Mouse (Mus musculus) cerebellum, adult 11-12 months (tissue): Measurements from ENCODE around the gene Med26.

Experiments
- DNase-seq: peaks from one replicate; pipeline ENCODE4 v3.0.0; 2022

Gene Med26

DNA sequence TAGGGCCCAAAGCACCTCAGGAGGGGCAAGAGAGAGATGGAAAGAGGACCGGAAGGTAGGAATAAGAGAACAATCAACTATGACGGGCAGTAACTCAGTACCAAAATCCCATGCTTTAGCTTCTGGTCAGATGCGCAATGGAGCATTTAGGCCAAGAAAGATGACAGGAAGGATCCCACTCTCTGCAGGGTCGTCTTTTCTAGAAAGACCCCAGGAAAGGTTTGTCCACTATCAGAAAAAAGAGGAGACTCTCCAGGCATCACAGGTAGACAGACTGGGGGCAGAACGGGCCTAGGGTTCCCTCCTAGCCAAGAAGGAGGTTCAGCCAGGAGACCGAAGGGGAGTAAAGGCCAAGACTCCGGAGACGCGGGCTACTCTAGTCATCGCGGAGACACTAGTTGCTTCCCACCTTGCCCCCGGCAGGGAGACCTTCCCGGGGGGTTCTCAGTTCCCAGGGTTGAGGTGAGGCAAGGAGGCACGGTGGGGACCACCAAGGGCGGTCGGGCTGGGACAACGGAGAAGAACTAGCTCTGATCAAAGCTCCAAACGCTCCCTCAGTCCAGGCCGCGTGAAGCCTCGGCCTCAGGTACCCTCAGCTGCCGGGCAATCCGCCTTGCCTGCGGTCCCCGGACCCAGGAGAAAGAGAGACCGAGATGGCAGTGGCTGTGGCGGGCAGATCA, 808 bp downstream of the Med26 start:
- peak; percentile 62 for DNase-seq

DNA sequence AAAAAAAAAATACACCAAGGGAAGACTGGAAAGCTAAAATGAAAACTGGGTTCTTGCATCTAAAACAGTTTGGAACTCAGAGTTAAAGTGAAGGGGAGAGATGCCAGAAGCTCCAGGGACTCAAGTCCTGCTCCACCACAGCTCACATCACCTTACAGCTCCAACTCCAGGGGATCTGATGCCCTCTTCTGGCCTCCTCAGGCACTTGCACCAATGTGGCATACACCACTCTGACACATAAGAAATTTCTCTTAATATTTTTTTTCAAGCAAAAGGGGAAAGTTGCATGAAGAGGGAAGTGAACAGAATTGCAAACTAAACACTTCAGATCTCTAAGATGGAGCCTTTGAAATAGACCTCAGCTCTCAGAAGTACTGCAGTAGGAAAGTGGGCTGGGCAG, 8.8 kb downstream of the Med26 start:
- no peak for DNase-seq

DNA sequence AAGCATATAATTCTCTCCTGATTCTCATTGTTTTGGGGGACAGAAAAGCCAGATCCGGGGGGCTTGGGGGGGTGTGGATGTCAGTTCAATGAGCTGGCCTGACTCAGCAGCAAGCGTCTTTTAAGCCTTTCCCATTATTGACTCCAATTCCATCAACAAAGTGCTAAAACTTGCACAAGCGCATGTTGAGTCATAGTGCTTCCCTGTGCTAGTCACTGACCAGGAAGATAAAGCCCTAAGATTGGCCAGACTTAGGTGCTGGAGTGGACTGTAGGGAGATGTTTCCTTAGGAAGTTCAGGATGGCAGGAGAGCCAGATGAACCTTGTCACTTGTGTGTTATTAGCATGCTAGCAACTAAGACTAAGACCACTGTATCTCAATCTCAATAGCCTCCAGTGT, 13.2 kb downstream of the Med26 start:
- no peak for DNase-seq

DNA sequence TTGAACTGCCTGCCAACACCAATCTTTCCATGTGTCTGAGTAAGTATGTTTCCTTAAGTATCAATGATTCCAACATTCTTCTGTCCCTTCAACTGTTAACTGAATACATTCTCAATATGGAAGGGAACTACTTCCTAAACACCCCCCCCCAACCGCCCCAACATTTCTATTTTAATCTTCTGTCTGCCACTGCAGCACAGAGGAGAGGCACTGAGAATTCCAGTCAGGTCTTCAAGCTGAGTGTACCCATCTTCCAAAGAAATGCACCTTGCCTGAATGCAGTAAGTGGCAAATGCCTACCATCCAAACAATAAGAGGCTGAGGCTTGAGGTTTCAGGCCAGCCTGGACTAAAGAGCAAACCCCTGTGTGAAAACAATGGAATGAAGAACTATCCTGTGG, 16.0 kb downstream of the Med26 start:
- DNase-seq, result no peak

DNA sequence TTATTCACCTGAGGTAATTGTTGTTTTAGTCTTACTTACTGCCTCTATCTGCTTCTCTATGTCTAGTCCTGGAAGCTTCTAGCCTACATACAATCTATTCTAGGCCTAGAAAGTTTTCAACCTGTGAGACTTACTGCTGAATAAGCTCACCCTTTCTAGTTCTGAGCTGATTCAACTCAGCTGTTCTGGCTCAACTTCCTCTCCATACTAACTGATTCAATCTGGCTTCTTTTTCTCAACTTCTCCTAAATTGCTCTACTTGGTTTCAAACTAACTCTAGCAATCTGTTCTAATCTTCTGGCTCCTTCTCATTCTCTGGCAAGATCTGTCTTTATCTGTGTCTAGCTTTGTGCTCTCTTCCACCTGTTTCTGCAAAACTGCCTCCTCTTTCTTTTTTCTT, 26.2 kb downstream of the Med26 start:
- no peak for DNase-seq

DNA sequence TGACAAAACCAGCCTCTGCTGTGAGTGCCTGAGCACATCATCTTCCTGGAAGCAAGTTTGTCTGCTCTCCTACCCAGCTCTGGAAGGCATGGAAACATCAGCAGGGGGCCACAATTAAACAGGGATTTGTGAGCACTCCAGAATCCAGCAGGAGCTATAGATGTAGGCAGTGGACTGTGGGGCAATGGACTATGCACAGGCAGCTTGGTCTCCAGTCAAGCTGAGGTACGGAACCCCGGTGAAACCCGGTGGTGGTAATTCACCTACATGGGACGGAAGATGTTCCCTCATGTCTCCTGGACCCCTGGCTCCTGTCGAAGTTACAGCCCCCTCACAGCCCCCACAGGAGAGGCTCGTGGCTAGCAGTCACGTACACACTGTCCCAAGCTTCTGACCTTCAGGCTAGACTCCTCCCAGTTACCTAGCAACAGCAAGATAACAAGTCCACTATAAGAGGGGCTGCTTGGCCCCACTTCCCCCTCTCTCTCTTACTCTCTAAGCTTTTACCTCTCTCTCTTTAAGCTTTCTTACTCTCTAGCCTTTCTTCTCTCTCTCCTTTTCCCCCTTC, 30.6 kb downstream of the Med26 start:
- DNase-seq, result no peak

DNA sequence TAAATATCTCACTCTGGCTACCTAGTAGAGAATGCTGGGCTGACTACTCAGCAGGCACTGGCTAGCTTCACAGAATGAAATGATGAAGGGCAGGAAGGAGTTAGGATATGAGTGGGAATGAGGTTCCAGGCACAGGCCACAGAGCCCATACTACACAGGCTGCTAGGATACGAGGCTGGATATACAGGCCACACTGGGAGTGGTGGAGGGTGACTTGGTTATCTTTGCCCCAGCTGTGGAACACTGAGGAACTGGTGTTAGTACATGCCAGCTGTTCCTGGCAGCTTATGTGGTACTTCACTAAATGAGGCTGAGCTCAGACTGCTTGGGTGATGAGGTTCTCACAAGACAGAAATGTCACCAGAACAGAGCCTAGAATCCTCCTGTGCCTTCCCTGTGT, 34.9 kb downstream of the Med26 start:
- no peak for DNase-seq

DNA sequence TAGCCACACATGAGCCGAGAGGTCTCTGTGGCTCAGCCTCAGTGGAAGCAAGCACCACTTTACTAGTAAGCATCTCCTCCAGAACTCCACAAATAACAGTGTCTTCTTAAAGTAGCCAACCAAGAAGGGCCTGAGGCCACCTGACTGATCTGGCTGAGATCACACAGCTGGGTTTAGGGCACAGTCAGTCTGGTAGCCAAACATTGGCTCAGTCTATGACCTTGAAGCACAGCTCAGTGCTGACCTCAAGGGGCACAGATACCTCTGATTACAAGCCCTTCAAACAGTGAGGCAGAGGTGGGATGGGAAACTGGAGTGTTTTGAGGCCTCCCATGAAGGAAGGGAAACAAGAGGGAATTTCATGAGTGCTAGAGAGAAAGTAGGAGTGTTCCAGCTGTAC, 35.4 kb downstream of the Med26 start:
- DNase-seq, result no peak

DNA sequence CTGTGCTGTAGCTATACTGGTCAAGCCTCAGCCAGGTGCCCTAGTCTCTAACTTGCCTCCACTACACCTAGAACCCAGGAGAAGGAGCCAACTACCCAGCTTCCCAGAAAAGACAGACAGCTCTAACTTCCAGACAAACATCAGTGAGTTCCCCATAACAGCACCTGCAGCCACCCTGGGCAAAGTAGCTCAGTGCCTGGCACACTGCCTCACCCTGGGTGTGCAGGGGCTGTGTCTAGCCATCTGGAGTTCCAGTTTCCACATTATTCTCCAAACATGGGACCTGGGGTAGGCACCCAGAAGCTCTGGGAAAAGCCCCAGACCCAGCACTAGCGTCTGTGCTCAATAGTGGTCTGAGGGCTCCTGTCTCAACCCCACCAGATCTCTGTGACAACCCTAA, 40.6 kb downstream of the Med26 start:
- no peak for DNase-seq

DNA sequence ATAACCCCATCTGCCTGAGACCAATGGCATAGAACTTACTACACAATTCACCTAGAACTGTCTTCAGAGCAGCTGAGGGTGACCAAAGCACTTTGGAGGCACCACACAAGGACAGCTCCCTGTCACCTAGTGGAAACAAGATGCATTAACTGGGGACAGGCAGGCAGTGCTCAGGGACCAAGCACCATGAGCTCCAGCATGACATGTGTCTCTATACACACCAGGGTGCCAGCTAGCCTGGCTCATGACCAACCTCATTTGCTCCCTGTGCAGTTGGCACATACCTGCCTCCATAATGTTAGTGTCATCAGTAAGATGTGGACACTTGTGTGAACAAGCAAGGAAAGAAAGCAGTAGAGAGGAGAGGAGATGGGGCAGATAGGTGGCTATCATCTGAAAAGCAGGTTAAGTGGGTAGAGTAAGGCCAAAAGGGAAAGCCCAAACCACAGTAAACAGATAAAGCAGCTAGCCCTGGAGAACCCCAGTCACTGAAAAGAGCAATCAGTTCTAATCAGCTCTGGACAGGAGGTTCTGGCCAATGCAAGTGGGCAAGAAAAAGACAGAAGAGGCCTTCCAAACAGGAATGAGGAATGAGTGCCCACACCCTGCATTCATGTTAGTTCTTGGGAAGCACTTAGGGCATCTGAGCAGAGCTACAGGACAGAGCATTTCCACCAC, 43.3 kb downstream of the Med26 start:
- DNase-seq, result peak; percentile 77

DNA sequence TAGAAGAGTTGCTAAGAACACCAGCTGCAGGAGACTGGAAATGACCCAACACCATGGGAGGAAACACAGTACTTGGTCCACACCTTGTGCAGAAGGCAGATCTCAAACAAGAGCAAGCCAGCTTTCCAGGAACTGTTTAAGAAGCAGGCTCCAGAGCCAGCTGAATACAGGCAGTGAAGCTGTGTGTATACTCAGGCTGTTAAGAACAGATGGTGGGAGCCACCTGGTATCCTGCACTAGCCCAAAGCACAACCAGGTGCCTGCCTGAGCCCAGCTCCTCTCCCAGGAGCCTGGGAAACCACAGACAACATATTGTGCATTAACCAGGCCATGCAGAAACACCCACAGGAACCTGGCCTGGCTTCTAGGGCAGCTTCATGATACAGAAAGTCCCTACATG, 43.9 kb downstream of the Med26 start:
- DNase-seq, result peak; percentile 92

DNA sequence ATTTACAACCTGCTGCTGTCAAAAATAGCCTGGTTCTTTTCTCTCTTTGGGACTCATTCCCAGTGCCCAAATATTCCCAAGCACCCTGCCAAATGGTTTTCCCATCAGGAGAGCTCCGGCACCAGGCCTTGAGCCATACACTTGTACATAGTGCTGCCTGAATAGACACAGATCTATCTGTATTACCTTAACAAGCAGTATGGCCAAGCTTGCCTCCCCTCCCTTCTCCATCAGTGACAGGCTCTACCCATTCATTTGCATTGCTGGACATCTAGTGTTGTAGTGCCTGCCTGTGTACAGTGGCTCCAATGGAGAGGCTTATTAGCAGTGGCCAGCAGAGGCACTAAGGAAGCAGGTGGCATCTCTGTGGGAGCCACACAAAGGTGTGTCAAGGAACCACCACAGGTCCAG, 47.5 kb downstream of the Med26 start:
- peak; percentile 87 for DNase-seq

DNA sequence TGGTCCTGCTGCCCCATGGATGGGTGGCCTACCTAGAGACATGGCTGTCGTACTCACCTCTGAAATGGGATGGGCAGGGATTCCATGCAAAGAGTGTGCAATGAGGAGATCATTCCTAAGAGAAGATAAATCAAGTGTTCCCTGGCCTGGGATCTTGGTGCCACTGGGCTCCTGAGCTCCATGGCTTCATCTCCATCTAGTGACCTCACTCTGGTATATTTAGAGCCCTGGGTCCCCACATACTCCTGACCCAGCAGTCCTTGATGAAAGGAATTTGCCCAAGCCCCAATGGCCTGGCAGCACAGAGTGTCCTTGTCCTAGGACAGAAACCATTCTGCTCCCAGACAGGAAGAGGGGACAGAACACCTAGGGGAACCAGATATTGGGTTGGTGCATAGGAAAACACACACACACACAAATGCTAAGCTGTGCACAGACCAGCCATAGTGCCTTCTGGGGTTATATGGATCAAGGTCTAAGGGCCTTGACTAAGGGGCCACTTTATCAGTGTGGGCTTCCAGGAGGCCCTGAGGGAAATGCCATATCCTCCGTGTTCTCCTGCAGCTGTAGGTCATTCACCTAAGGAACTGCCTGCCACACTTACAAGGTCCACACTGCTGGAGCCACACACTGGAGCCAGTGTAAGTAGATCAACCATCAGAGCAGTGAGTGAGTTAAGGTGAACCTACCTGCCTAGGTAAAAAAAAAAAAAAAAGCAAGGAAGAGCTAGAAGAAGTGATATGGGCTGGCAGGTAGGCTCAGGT, 48.4 kb downstream of the Med26 start:
- no peak for DNase-seq

DNA sequence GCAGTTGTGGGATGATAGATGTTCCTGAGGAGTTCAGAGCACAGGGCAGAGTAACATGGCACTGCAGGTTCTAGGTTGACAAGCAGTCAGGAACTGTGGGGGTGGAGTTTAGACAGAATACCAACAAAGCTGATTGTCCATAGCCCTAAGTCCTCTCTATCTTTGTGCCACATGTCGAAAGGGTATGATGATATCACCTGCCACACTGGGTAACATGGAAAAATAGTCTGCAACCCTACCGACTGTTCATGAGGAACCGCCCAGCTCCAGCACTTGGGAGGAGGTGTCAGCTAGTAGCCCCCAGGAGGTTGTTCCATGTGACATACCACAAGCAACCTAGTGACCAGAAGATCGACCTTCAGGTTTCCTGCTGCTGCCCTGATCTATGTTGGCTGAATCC, 49.5 kb downstream of the Med26 start:
- DNase-seq, result no peak

DNA sequence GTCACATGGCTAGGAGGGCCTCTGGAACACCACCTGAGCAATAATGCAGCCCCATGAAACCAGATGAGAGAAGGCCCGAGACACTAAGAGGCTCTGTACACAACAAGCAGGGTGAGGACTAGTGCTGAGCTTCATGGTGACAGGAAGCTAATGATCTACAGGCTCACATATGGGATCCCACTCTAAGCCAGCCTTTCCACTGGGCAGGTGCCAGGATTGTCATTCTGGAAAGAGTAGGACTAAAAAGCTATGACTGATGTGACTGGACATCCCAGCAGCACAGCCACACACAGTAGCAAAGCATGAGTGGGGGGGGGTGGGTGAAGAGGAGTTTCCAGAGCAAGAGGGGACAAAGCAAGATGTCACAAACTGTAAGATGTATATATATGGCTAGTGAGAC, 50.2 kb downstream of the Med26 start:
- no peak for DNase-seq

DNA sequence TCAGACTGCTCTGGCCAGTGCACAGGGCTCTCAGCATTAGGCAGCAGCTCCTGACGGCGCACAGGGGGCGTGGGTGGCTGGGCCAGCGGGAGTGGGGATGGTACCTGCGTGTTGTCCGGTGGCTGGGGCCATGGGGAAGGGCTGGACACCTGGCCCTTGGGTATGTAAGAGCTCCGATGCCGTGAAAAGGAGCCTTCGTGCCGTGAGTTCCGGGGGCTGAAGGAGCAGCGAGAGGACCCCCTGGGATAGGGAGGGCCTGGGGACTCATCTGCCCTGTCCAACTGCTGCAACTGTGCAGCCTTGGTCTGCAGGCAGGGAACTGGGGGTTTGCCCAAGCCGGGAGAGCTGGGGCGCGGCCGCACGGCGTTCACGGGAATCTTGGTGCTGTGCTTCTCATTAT, 51.9 kb downstream of the Med26 start:
- DNase-seq, result peak; percentile 50

DNA sequence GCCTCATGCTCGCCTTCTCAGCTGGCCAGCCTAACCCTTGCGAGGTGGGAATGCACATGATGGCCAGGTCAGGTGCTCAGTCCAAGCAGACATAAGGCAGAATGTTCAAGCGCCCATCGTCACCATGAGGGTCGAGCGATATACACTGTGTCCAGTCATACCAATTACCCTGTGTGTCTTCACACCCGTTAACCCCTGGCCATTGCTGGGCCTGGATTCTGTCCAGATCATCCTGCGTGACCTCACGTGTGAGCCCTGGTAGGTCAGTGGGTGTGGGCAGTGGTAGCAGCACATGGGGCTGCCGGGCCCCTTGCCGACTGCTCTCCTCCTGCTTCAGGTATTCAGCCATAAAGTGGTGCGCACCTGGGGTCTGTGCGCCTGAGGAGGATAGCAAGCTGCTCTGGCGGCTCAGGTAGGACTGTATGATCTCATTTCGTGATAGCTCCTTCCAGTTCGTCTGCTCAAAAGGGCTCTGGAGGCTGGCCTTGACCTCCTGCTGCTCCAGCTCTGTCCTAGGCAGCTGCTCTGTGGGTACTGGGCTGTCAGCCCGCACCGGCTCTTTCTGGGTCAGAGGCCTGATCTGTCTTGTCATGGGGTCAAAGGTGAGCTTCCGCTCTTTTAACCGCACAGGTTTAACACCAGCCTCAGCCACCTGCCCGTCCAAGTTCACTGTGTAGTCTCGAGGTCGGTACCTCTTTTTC, 52.5 kb downstream of the Med26 start:
- peak; percentile 50 for DNase-seq

DNA sequence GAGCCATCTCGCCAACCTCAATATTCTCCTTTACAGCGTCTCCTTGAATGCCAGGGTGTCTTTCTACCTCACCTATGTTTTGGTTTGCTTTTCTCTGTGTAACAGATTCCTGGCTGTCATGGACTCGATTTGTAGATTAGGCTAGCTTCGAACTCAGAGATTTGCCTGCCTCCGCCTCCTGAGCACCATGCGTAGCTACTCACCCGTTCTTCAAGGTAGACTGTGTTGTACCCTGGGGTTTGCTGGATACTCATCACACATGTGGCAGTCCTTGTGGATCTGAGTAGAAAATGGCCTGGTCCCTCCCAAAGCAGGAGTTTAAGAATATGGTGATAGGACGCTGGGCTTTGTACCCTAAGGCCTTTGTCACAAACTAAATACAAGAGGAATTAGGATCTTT, 54.7 kb downstream of the Med26 start:
- DNase-seq, result peak; percentile 53

DNA sequence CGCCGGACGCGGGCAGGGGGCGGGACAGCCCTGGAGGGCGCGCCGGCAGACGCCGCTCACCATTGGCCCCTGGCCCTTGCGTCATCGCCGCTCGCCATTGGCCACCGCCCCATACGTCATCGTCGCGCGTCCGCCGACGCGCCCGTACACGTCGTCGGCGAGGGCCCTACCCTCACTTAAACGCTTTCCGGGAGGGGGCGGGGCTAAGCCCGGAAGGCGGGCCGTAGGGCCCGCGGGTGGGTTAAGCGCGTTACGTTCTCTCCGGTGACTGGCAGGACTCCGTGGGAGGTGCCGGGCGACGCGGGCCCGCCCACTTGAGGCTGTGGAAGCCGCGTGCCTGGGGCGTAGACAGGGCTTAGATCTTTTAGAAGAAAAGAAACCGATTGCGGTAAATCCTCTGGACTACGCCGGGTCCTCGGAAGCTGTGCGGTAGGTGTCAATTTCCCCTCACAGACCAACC, 55.4 kb downstream of the Med26 start:
- DNase-seq, result peak; percentile 100

DNA sequence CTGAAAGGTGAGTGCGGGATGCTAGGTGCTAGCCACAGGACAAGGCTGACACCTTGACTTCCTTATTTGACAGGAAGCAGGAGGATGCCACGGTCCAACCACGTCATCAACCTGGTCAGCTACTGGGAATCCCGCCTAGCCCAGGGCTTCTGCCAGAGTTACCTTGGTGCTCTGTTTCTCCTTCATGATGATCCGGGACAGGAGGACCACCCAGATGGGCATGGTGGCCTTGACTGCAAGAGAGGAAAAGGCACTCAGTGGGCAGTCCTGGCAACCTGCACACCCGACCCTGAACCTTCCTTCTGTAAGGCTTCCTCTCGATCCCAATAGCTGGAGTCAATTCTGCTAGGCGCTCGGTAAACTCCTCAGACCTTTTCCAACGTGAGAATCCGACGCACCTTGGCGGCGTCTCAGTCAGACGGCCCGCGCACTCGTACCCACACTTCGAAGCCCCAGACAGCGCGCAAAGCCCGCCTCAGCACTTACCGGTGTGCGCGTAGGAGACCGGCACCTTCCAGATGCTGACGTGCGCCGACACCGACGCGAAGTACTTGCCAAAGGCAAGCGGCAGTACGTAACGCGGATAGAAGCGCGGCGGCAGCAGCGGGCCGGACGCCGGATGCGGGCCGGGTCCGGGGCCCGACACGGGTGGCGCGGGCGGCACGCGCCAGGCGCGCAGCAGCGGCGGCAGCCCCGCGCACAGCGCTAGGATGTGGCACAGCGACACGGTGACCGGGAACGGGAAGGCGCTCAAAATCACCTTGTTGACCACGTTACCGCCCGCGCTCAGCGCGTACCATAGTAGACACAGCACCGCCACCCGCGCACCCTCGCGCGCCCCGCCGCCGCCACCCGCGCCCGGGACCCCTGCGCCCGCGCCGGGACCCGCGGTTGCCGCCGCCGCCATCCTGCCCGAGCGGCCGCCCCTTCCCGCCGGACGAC, 56.1 kb downstream of the Med26 start, which contains the start of gene Slc35e1:
Slc35e1 (minus strand) TSS at position 935 of the 942 bp plus-strand sequence.
- DNase-seq, result peak; percentile 78

DNA sequence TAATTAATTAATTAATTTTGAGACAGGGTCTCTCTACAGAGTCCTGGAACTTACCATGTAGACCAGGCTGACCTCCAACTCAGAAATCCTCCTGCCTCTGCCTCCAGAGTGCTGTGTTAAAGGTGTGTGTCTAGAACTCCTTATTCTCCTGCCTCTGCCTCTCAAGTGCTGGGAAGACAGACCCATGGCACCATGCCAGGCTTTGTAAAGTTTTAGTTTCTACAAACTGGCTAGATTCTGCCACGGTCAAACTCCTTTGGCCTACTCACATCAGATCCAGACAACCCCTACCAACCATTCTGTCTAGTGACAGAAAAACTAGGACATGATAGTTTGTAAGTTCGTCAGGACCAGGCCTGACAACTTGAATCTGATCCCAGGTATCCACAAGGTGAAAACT, 57.1 kb downstream of the Med26 start:
- peak; percentile 48 for DNase-seq

DNA sequence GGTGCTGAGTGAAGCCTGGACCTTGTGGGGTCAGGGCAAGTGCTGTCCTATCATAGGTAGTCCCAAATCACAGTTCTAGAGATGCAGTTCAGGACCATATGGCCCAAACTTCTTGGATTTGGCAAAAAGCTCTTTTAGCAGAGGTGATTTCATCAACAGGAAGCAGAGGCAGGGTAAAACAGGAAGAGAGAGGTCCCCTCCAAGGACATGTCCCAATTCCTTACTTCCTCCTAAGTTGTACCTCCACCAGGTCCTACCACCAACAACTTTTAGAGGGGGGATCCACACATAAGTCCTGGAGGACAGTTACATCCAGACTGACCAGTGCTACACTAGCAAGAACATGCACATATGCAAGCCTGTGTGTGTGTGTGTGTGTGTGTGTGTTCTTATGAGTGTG, 61.1 kb downstream of the Med26 start:
- DNase-seq, result no peak
